Mouse (Mus musculus): Measurements from ENCODE around the gene Mex3d. TPM values are rescaled to one million over a fixed set of nuclear protein-coding genes. Genes with fewer than 3 reads are reported as not detected.

The Mex3d gene
- total RNA-seq (2021): 10 to 100 TPM; 17.8 to 18.9 TPM
- long read RNA-seq, experiment 1, transcript Mex3d-201 (2 exons, 3,266 nt): major isoform, 5 of 7 reads
- long read RNA-seq, experiment 1, partial matches to known transcripts: 0 of 7 reads
- long read RNA-seq, experiment 1, other reads (novel, unspliced or antisense): 2 of 7 reads
- long read RNA-seq, experiment 2, partial matches to known transcripts: 3 of 9 reads
- long read RNA-seq, experiment 2, other reads (novel, unspliced or antisense): 1 of 9 reads

- DNase-seq (ENCODE audit: low spot score in 2 of 2): peak; percentile 88 to 90
Measured at GRCm38 (mm10) chr10:80387522-80387959, at the start of gene Mex3d. TSS of gene Mex3d (minus strand) at chr10:80387659.

DNA sequence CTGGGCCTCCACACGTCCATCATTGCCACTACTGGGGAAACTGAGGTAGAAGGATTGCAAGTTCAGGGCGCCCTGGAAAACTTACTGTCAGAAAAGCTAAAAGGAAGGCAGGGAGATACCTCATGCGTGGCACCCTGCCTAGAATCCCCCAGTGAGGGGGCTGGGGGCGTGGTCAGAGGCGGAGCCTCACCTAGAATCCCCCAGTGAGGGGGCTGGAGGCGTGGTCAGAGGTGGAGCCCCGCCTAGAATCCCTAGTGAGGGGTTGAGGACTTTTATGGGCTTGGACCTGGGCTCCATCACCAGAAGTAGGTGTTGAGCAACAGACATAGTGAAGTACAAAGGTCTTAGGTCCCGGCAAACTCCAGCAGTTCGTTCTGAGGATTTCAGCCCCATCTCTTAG is 48.8 kb upstream of the Mex3d start:
- no peak for DNase-seq (ENCODE audit: low spot score in 2 of 2)

DNA sequence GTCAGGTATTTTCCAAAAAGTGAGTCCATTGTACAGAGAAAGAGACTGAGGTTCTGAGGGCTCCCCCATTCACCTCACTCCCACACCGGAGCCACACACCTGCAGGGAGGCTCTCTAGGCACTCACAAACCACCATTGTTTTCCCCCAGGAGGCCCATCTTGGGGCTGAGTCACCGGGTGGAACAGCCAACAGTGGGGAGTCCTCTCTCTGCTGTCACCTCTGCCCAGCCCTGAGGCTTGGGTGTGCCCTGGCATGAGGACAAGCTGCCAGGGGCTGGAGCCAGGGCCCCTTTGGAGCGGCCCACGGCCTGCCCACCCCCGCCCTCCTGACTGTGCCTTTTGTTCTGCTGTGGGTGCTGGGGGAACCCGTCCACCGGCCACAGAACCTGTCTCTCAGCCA is 48.3 kb upstream of the Mex3d start:
- no peak for DNase-seq (ENCODE audit: low spot score in 2 of 2)

- DNase-seq (ENCODE audit: low spot score in 2 of 2): no peak
Measured at GRCm38 (mm10) chr10:80434823-80435222, 47.4 kb upstream of the Mex3d start.

- no peak for DNase-seq (ENCODE audit: low spot score in 2 of 2)
Measured at GRCm38 (mm10) chr10:80434233-80434592, 46.8 kb upstream of the Mex3d start.

GRCm38 (mm10) chr10:80433513-80434232 is 46.2 kb upstream of the Mex3d start, which contains the start of gene Tcf3:
TSS of gene Tcf3 (minus strand) at chr10:80433647.
- DNase-seq (ENCODE audit: low spot score in 2 of 2): peak; percentile 90 to 95

GRCm38 (mm10) chr10:80432936-80433512 is 45.6 kb upstream of the Mex3d start:
- peak in 1 of 2 experiments; percentile 53 for DNase-seq (ENCODE audit: low spot score in 2 of 2)

- no peak for DNase-seq (ENCODE audit: low spot score in 2 of 2)
Measured at GRCm38 (mm10) chr10:80432387-80432785, 44.9 kb upstream of the Mex3d start.

DNA sequence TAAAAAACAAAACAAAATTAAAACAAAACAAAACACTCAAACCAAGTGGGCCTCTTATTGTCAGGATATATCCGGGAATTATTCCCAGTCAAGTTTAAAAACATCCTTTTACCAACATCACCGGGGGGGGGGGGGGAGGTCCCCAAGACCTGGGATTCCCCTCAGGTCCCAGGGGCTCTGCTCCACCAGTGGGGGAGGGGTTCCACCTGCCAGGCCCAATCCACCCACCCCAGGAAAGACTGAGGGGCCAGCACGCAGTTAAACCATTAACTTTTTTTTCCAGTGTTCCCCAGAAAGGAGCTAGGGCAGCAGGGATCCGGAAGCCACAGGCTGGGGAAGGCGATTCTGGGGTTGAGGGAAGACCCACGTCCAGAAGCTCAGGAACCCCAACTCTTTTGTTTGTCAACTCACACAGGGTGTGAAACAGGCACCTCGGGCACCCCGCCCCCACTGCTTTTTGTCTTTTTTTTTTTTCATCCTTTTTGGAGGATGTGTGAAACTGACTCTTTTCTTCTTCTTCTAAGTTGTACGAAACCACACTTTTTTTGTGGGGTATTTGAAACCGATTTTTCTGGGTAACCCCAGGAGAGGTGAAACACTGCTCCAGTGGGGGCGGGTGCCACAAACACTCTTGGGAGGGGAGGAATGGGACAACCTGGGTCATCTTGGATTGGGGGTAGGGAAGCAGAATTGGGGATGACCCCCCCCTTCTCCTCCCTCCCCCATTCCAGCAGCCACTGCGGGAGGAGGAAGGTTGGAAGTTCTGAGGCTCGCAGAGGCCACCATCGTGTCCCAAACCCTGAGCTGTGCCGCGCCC is 44.3 kb upstream of the Mex3d start:
- DNase-seq (ENCODE audit: low spot score in 2 of 2): no peak

- no peak for DNase-seq (ENCODE audit: low spot score in 2 of 2)
Measured at GRCm38 (mm10) chr10:80430375-80430980, 43.0 kb upstream of the Mex3d start.

DNA sequence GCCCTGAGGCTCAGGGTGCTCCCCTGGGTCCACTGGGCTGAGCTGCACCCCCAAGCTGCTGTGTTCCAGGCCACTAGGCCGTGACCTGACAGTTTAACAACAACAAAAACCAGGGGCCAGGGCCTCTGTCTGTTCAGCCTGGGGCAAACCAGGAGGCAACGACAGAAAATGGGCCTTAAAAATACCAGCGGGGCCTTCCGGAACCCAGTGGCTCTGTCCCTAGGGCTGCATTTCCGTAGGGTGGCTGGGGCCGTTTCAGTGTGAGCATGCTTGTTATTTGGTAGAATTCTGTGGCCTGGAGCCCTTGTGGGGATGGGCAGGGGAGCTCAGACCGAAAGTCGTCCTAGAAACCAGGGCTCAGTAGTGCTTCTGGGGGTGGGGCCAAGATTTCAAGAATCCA is 42.3 kb upstream of the Mex3d start:
- no peak for DNase-seq (ENCODE audit: low spot score in 2 of 2)

DNA sequence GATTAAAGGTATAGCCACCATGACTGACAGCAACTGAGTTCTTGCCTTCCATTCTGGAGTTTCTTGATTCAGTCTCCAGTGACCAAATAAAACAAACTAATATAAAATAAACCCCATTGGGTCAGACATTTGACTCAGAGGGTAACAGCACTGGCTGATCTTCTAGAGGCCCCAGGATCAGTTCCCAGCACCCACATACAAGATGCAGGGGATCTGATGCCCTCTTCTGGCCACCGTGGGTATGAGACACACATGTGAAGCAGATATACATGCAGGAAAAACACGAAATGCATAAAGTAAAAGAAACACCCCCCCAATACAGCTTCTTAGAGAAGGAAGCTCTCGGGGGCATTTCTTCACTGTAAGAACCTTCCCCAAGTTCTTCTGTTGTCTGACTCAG is 37.6 kb upstream of the Mex3d start:
- DNase-seq (ENCODE audit: low spot score in 2 of 2): no peak

DNA sequence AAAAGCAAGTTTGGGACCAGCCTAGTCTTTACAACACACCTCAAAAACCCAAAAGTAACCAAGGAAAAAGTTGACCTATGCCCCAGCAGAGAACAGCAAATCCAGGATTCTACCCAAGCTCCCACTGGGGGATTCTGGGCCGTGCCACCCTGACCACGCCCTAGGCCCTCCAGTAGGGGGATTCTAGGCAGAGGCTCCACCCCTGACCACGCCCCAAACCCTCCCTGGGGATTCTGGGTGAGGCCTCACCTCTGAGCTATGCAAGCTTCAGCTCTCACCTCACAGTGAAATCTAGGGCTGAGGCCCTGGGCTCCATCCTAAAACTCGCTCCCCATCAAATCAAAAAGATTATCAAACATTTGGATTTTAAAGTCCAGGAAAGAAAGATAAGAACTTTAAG is 36.1 kb upstream of the Mex3d start:
- DNase-seq (ENCODE audit: low spot score in 2 of 2): no peak

GRCm38 (mm10) chr10:80421651-80422472 is 34.4 kb upstream of the Mex3d start:
- no peak for DNase-seq (ENCODE audit: low spot score in 2 of 2)

- DNase-seq (ENCODE audit: low spot score in 2 of 2): no peak
Measured at GRCm38 (mm10) chr10:80421208-80421607, 33.7 kb upstream of the Mex3d start.

- no peak for DNase-seq (ENCODE audit: low spot score in 2 of 2)
Measured at GRCm38 (mm10) chr10:80420729-80421128, 33.3 kb upstream of the Mex3d start.

DNA sequence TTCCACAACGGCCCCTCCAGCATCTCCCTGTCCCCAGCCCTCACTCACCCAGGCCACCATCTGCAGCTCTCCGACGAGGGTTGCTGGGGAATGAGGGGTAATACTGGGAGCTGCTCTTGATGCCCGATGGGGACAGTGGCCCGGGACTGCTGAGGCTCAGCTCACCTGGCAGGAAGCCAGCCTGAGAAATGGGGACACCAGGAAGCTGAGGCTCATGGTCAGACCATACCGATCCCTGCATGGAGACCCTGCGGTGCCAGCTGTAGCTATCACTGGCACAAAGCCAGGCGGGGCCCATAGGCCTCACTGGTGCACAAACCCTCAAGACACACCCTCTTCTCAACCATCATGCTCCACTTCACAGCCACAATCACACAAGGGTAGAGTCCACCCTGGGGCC is 32.0 kb upstream of the Mex3d start:
- DNase-seq (ENCODE audit: low spot score in 2 of 2): no peak

- peak in 1 of 2 experiments; percentile 47 for DNase-seq (ENCODE audit: low spot score in 2 of 2)
Measured at GRCm38 (mm10) chr10:80418311-80418710, 30.9 kb upstream of the Mex3d start.

- DNase-seq (ENCODE audit: low spot score in 2 of 2): no peak
Measured at GRCm38 (mm10) chr10:80417841-80418240, 30.4 kb upstream of the Mex3d start.

DNA sequence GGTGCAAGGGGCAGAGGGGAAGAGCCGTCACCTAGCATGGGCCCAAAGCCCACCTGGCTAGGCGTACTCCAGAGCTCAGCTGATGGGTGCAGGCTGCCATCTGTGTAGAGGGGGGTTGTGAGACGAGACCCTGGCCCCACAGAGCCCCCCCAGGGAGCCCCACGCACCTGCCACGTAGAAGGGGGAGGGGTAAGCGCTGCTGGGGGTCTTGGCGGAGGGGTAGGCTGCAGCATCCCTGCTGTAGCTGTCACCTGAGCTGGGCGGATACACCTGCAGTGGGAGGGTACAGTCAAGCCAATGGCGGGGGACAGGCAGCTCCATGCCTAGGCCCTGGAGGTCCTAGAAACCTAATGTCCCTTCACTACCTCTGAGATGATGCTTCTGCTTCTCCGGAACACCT is 29.9 kb upstream of the Mex3d start:
- DNase-seq (ENCODE audit: low spot score in 2 of 2): no peak
